Mouse (Mus musculus) kidney, embryonic 14.5 days (tissue): ENCODE measurements around the gene Strap. TPM values are rescaled to one million over a fixed set of nuclear protein-coding genes. Genes with fewer than 3 reads are reported as not detected.
"Not testable (repeated sequence)": the region's sequence is repeated elsewhere in the genome, so short reads cannot be mapped to it uniquely, and the experiment has no call there.

Source experiments
- ATAC-seq: fragments of 200-750 bp; cut with Nextera tagmentation; 2 replicates; pipeline ENCODE4 v1.8.0; 2017; ENCODE audit warnings: moderate number of reproducible peaks, mild to moderate bottlenecking, moderate TSS enrichment, moderate library complexity; ENCODE audit not compliant: low FRiP score, low TSS enrichment
- H3K27ac ChIP-seq: fragments of 300-500 bp; sonication (generic); 2 replicates; pipeline ENCODE4 v1.5.1; 2014; ENCODE audit warnings: low read depth, mild to moderate bottlenecking, low read length, moderate library complexity, mixed read lengths
- H3K27me3 ChIP-seq: fragments of 300-500 bp; sonication (generic); 2 replicates; pipeline ENCODE4 v1.6.1; 2014; ENCODE audit warnings: mild to moderate bottlenecking, low read length; ENCODE audit not compliant: control insufficient read depth, insufficient read depth
- H3K36me3 ChIP-seq: fragments of 300-500 bp; sonication (generic); 2 replicates; pipeline ENCODE4 v1.6.1; 2014; ENCODE audit warnings: low read length, mixed read lengths; ENCODE audit not compliant: control insufficient read depth, insufficient read depth
- H3K4me1 ChIP-seq: fragments of 300-500 bp; sonication (generic); 2 replicates; pipeline ENCODE4 v1.6.1; 2014; ENCODE audit warnings: low read length, mixed read lengths; ENCODE audit not compliant: control insufficient read depth, insufficient read depth
- H3K4me2 ChIP-seq: fragments of 300-500 bp; sonication (generic); replicated peaks from 2 replicates; pipeline ENCODE4 v1.6.1; 2014; ENCODE audit warnings: low read depth, mild to moderate bottlenecking, low read length
- H3K4me3 ChIP-seq: fragments of 300-500 bp; sonication (generic); 2 replicates; pipeline ENCODE4 v1.5.1; 2014; ENCODE audit warnings: mild to moderate bottlenecking, low read length
- H3K9ac ChIP-seq: fragments of 300-500 bp; sonication (generic); 2 replicates; pipeline ENCODE4 v1.6.1; 2014; ENCODE audit warnings: low read depth, mild to moderate bottlenecking, low read length, moderate library complexity
- H3K9me3 ChIP-seq: fragments of 300-500 bp; sonication (generic); 2 replicates; pipeline ENCODE4 v1.6.1; 2016; ENCODE audit warnings: low read length; ENCODE audit not compliant: control insufficient read depth
- WGBS: fragments of 180-500 bp; shearing (Covaris S2); extraction: QIAGEN DNeasy Blood & Tissue Kit; methylation state at CpG from one replicate; pipeline ENCODE4 v1.1.7; 2014; 5-methylcytosine and 5-hydroxymethylcytosine counted together
- polyA plus RNA-seq: library from polyadenylated mRNA; unstranded; fragments of >200 nt; fragmentation: Nextera tagmentation; extraction: Ambion mirVana; gene quantifications from 2 replicates; pipeline ENCODE4 v1.2.1, GENCODE M21; 2014

Gene Strap
- polyA plus RNA-seq, 1 experiment from 2014 or later = 200 TPM

DNA sequence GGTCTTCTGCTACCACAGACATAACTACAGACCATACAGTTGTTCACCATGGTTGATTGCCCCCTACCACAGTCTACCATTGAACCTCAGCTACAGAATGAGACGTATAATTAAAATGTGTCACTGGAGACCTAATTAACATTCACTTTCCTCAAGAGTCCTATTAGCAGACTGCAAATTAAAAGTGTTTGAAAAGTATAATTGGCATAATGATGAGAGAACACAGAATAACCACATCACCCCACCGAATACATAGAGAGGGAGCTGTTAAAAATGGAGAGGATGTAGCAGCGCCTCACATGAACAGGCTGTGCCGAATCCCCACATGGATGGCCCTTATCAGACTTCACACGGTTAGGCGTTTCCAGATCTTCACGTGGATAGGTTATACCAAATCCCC, 35.4 kb upstream of the Strap start:
- no peak for ATAC-seq
- Histone ChIP-seq H3K27me3 (no peaks in the 10 kb centered on the region), H3K4me2 (no peak overlapping the region), H3K4me1 (no peaks in the 10 kb centered on the region), H3K27ac (no peak overlapping the region), H3K9me3 (no peaks in the 10 kb centered on the region), H3K9ac (no peak overlapping the region), H3K36me3 (no peaks in the 10 kb centered on the region), H3K4me3 (no peak overlapping the region)
- 90% methylated on average over 7 of the region's 7 CpGs for WGBS

DNA sequence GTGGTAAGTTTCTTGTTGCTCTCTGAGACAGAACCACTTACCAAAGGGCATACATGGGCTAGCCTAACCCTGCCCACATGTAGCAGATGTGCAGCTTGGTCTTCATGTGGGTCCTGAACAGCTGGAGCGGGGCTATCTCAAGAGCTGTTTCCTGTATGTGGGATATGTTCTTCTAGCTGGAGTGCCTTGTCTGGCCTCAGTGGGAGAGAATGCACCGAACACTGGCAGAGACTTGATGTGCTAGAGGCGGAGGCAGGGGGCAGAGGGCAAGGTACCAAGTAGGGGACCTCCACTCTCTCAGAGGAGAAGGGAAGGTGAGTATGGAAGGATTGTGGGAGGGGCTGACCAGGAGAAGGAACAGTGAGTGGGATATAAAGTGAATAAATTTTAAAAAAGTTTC, 32.7 kb upstream of the Strap start:
- no peak overlapping the region for H3K4me2 ChIP-seq
- no peak overlapping the region for H3K4me3 ChIP-seq
- 82% methylated on average over 3 of the region's 3 CpGs for WGBS
- no peak overlapping the region for H3K9ac ChIP-seq
- no peak overlapping the region for H3K27ac ChIP-seq
- no peaks in the 10 kb centered on the region for H3K36me3 ChIP-seq
- no peaks in the 10 kb centered on the region for H3K4me1 ChIP-seq
- no peaks in the 10 kb centered on the region for H3K9me3 ChIP-seq
- H3K27me3 ChIP-seq = no peaks in the 10 kb centered on the region
- ATAC-seq = no peak

DNA sequence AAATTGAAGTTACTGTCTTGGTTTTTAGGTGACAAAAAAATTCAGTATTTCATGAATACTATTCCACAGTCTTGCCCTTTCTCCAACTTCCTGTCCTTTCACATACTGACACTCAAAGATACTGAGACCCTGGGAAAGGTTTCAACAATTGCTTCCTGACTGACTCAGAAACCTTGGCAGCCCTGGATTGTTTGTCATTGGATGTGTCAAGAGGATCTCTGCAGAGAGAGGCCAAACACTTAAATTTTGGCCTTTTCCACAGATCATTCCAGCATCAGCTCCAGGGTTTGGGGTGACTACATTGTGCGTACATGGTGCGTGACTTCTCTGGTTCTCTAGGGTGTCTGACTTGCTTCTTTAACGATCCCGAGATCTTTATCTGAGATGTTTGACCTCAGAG, 32.0 kb upstream of the Strap start:
- Histone ChIP-seq H3K9ac (no peak overlapping the region), H3K9me3 (no peaks in the 10 kb centered on the region), H3K4me2 (no peak overlapping the region), H3K36me3 (no peaks in the 10 kb centered on the region), H3K4me1 (no peaks in the 10 kb centered on the region), H3K27me3 (no peaks in the 10 kb centered on the region), H3K27ac (no peak overlapping the region), H3K4me3 (no peak overlapping the region)
- ATAC-seq = no peak
- 60% methylated on average over 4 of the region's 4 CpGs for whole genome bisulfite sequencing

DNA sequence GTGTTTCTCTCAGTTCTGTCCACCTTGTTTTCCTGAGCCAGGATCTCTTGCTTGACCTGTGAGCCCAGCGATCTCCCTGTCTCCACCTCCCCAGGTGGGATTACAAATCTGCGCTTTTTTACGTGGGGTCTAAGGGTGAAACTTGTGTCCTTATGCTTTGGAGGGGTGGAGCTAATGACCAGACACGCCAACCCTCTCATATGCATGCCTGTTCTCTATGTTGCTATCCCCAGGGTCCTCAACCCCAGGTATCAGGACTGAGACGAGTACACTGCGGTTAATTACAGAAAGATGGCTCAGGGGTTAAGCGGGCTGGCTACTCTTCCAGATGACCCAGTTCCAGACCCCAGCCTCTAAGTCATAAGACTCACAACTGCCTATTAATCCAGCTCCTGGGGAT, 31.4 kb upstream of the Strap start:
- Histone ChIP-seq H3K4me2 (no peak overlapping the region), H3K27me3 (no peaks in the 10 kb centered on the region), H3K9me3 (no peaks in the 10 kb centered on the region), H3K27ac (no peak overlapping the region), H3K4me3 (no peak overlapping the region), H3K4me1 (no peaks in the 10 kb centered on the region), H3K9ac (no peak overlapping the region), H3K36me3 (no peaks in the 10 kb centered on the region)
- ATAC-seq = no peak
- 89% methylated on average over 7 of the region's 7 CpGs for WGBS

DNA sequence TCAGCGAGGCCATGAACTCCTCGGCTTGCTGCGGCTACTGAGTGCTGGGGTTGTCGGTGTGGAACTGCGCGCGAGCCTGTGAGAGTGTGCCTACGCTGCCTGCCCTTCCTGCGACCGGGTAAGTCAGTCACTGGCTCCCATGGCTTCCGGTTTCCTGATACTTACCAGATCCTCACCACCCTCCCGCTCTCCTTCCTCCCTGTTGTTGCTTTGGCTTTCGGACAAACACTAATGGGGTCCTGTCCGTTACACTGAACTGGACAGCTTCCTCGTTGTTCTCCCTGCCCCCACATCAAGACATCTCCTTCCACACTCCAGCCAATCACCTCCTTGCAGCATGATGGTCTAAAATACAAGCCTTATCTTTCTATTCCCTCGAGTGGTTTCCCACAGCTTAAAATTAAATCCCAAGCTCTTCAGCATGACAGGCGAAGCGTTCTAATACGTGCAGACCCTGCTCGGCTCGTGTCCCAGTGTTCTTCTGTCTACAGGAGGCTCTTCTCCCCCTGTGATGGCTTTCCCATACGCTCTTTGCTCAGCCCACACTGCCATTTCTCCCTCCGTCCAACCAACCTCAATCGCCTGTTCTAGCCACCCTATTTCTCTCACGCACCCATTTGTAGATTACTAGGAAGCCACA, 30.5 kb upstream of the Strap start:
- 82% methylated on average over 25 of the region's 25 CpGs for WGBS

DNA sequence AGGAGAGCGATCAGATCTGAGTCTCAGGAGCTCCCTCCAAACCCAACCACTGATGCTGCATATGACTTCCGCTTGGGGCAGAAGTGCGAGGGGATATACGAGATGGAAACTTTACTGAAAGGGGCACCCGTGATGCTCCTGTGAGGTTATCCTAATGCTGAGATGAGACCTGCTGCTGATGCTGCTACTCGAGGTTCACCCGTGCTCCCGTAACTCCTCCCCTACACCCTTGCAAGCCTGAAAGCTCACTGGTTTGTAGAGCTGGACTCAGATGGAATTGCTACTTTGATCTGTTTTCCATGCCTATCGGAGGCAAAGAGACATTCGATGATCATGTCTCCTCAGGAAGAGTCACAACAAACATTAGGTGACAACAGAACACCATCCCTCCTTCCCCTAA, 28.7 kb upstream of the Strap start:
- no peaks in the 10 kb centered on the region for H3K9me3 ChIP-seq
- H3K4me2 ChIP-seq = no peak overlapping the region
- 92% methylated on average over 10 of the region's 10 CpGs for WGBS
- H3K27ac ChIP-seq = no peak overlapping the region
- no peak for ATAC-seq
- H3K4me3 ChIP-seq = no peak overlapping the region
- no peaks in the 10 kb centered on the region for H3K36me3 ChIP-seq
- no peak overlapping the region for H3K9ac ChIP-seq
- no peaks in the 10 kb centered on the region for H3K4me1 ChIP-seq
- H3K27me3 ChIP-seq = no peaks in the 10 kb centered on the region

More for the DNA sequence above, 30.5 kb upstream of the Strap start:
- Histone ChIP-seq H3K9me3 (no peaks in the 10 kb centered on the region), H3K4me2 (no peak overlapping the region), H3K27me3 (no peaks in the 10 kb centered on the region), H3K9ac (no peak overlapping the region), H3K4me1 (no peaks in the 10 kb centered on the region), H3K36me3 (no peaks in the 10 kb centered on the region), H3K27ac (no peak overlapping the region), H3K4me3 (no peak overlapping the region)
- no peak for ATAC-seq

DNA sequence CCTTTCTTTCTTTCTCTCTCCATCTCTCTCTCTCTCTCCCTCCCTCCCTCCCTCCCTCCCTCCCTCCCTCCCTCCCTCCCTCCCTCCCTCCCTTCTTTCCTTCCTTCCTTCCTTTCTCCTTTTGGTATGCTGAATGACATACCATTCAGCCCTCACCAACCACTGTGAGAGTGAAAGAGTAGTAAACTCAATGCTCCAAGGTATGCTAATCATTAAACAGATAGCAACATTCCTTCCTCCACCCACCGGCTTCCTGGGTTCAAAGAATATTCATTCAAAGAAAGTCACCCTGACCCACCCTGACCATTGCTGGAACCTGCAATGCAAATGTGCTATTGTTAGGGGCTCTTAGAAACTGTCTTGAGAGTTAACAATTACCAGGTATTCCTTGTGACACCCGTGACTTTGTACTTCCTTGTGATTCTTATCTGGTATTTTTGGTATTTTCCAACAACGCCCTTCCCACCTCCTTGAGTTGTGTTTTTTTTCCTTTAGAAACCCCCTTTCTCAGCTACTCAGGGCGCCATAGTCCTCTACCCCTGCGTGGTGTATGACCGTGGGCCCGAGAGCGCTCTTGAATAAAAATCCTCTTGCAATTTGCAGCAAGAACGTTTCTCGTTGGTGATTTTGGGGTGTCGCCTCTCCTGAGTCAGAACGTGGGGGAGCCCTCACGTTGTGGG, 26.0 kb upstream of the Strap start:
- not testable (repeated sequence) for H3K4me1 ChIP-seq, H3K9me3 ChIP-seq, H3K27ac ChIP-seq, H3K9ac ChIP-seq, H3K4me2 ChIP-seq, H3K4me3 ChIP-seq, H3K27me3 ChIP-seq, H3K36me3 ChIP-seq, ATAC-seq
- 88% methylated on average over 13 of the region's 13 CpGs for WGBS

DNA sequence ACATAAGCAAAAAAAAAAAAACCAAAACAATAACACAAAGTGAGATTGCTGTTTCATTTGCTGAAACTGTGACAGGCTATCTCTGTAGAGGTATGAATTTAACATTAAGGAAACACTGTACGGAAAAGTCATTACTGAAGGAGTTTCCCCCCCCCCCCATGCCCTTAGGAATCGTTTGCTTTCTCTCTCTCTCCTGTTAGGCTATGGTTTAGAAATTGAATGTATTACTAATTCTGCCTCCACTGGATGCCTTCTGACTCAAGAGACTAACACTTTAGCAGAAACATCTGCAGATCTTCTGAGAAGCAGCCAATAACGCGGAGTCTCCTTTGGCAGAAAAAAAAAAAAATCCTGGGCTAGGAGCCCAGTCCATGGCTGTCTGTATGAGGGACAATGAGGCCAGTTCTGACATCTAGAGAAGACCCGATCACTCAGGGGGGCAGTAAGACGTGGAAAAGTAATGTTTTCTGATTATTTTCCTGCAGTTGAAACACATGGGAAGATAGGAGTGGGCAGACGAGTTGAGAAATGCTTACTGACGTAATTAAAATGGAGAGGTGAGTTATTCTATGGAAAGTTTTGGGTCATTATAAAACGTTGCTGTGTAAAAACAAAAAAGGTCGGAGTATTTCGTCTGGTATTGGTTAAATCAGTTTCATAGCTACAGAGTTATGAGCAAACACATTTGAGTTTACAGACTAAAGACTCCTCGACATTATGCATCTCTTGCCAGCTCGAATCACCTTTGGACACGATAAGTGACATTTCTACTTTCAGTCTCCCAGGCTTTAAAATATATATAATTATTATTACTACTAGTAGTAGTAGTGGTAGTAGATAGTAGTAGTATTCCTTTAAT, 24.5 kb upstream of the Strap start:
- H3K4me2 ChIP-seq = no peak overlapping the region
- 80% methylated on average over 14 of the region's 14 CpGs for WGBS
- H3K36me3 ChIP-seq = no peaks in the 10 kb centered on the region
- H3K9ac ChIP-seq = no peak overlapping the region
- H3K4me3 ChIP-seq = no peak overlapping the region
- H3K27ac ChIP-seq = no peak overlapping the region
- no peaks in the 10 kb centered on the region for H3K4me1 ChIP-seq
- H3K9me3 ChIP-seq = no peaks in the 10 kb centered on the region
- H3K27me3 ChIP-seq = no peaks in the 10 kb centered on the region
- ATAC-seq = no peak
